Mouse (Mus musculus): ENCODE measurements at regions not wholly inside any gene's neighbourhood (a gene's known extent, or its start where the extent isn't known, plus 50 kb on each side); places are given as distances from the start of the nearest gene placed in this dataset.

DNA sequence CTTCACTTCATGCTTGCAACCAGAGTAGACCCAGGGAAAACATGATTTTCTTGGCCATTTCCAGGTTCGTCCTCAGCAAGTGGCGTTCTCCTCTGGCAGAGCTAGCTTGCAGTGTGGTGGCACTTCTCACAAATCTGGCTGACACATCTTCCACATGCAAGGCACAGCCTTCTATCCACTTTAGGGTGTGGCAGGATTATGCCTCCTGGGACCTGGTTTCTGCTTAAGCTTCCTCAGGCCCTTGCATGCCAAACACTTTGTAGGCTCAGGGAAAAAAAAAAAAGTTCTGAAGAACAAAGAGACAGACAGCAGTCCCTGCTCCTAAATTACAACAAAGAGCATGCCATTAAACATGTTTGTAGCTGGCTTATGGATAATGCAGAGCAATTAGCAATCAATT lies 605.6 kb upstream of the Mpdz start:
- 81% methylated on average over 2 of the region's 2 CpGs for WGBS
- no peak for DNase-seq (ENCODE audit: low spot score)

DNA sequence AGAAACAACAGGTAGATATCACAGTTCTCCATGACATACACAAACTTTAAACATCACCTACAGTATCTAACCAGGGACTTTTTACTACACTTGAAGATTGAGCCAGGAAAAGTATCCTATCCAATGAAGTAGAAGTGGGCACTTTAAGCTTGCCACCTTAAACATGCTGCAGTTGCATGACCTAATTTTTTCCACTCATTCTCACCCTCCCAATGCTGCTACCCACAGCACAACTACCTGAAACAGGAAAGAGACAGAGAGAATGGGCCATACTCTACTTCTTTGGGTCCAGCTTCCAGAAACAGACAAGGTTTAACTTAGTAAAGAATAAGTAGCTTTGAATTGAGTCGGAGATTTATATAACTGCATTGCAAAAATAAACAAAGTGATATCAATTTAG lies 594.9 kb upstream of the Mpdz start:
- no peak for DNase-seq (ENCODE audit: low spot score)
- Histone ChIP-seq H3K4me1 (ENCODE audit: control insufficient read depth, insufficient read depth, low read length) (no peaks in the 10 kb centered on the region), H3K36me3 (ENCODE audit: control insufficient read depth, insufficient read depth, low read length) (no peaks in the 10 kb centered on the region), H3K27ac (replicated peaks; ENCODE audit: low read depth, low read length) (no peak overlapping the region), H3K4me2 (ENCODE audit: low read depth, severe bottlenecking) (no peak overlapping the region), H3K27me3 (ENCODE audit: control insufficient read depth, insufficient read depth, low read length) (no peaks in the 10 kb centered on the region), H3K9ac (ENCODE audit: low read length) (no peak overlapping the region), H3K9me3 (ENCODE audit: control insufficient read depth, low read length) (no peaks in the 10 kb centered on the region), H3K4me3 (ENCODE audit: low read depth, low read length) (no peak overlapping the region)
- 88% methylated on average over 1 of the region's 1 CpGs for WGBS
- no peak for ATAC-seq (ENCODE audit: insufficient number of reproducible peaks, low FRiP score, low TSS enrichment, low read depth)

More for the DNA sequence above, 605.6 kb upstream of the Mpdz start:
- H3K27me3 ChIP-seq (ENCODE audit: control insufficient read depth, insufficient read depth, low read length) = no peaks in the 10 kb centered on the region
- H3K36me3 ChIP-seq (ENCODE audit: control insufficient read depth, insufficient read depth, low read length) = no peaks in the 10 kb centered on the region
- H3K9ac ChIP-seq (ENCODE audit: low read length) = no peak overlapping the region
- no peak for ATAC-seq (ENCODE audit: insufficient number of reproducible peaks, low FRiP score, low TSS enrichment, low read depth)
- no peaks in the 10 kb centered on the region for H3K4me1 ChIP-seq (ENCODE audit: control insufficient read depth, insufficient read depth, low read length)
- H3K9me3 ChIP-seq (ENCODE audit: control insufficient read depth, low read length) = no peaks in the 10 kb centered on the region
- H3K4me2 ChIP-seq (ENCODE audit: low read depth, severe bottlenecking) = no peak overlapping the region
- H3K27ac ChIP-seq (replicated peaks; ENCODE audit: low read depth, low read length) = no peak overlapping the region
- no peak overlapping the region for H3K4me3 ChIP-seq (ENCODE audit: low read depth, low read length)

DNA sequence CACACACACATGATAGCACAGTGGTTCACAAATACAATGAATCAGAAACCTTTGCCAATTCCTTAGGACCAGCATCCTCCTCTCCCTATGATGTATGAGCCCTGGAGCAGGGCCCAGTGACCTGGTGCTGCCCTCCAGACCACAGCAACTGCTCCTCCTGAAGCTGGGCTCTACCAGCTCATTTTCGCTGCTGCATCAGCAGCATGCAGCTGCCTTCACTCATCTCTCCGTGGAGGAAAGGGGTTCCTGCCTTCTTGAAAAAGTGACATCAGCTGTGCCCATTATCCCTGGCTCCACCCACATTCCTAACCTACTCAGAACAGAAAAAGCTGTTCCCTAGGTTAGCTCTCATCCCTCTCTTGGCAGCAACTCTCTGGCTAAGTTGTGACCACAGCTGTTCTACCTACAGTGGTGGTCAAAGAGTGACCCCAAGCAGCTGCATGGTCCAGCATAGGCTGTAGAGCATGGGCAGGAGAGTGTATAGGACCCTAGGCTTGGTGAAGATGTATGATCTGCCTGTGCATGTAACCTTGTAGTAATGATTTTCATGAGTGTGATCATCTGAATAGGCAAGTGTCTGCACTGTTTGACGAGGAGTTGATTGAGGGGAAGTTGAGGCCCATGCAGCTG lies 592.6 kb upstream of the Mpdz start:
- Histone ChIP-seq H3K36me3 (ENCODE audit: control insufficient read depth, insufficient read depth, low read length) (no peaks in the 10 kb centered on the region), H3K9ac (ENCODE audit: low read length) (no peak overlapping the region), H3K27ac (replicated peaks; ENCODE audit: low read depth, low read length) (no peak overlapping the region), H3K9me3 (ENCODE audit: control insufficient read depth, low read length) (no peaks in the 10 kb centered on the region), H3K4me1 (ENCODE audit: control insufficient read depth, insufficient read depth, low read length) (no peaks in the 10 kb centered on the region), H3K4me2 (ENCODE audit: low read depth, severe bottlenecking) (no peak overlapping the region), H3K27me3 (ENCODE audit: control insufficient read depth, insufficient read depth, low read length) (no peaks in the 10 kb centered on the region), H3K4me3 (ENCODE audit: low read depth, low read length) (no peak overlapping the region)
- DNase-seq (ENCODE audit: low spot score) (peak; percentile 27), ATAC-seq (ENCODE audit: insufficient number of reproducible peaks, low FRiP score, low TSS enrichment, low read depth) (no peak; the same call in 1 of the 2 replicates)
- WGBS = 52% methylated on average over 3 of the region's 3 CpGs

DNA sequence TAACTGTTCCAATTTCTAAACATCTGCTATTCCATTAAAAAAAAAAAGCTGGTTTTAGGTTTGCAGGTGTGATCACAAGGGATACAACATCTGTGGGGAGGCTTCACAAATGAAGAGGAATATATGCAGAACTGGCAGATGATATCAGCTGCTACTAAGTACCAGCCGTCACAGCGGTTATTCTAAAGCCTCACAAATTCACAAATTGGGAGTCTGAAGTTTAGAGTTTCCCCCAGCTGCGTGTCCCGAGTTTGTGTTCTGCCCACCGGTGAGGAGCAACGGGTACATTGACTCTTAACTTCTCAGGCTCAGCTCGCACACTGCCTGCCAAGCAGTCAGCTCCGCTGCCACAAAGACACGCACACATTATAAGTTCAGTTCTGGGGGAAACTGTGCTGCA lies 586.6 kb upstream of the Mpdz start:
- Histone ChIP-seq H3K27me3 (ENCODE audit: control insufficient read depth, insufficient read depth, low read length) (no peaks in the 10 kb centered on the region), H3K4me2 (ENCODE audit: low read depth, severe bottlenecking) (no peak overlapping the region), H3K9ac (ENCODE audit: low read length) (no peak overlapping the region), H3K36me3 (ENCODE audit: control insufficient read depth, insufficient read depth, low read length) (no peaks in the 10 kb centered on the region), H3K27ac (replicated peaks; ENCODE audit: low read depth, low read length) (no peak overlapping the region), H3K4me1 (ENCODE audit: control insufficient read depth, insufficient read depth, low read length) (no peaks in the 10 kb centered on the region), H3K9me3 (ENCODE audit: control insufficient read depth, low read length) (no peaks in the 10 kb centered on the region), H3K4me3 (ENCODE audit: low read depth, low read length) (no peak overlapping the region)
- ATAC-seq (ENCODE audit: insufficient number of reproducible peaks, low FRiP score, low TSS enrichment, low read depth) (no peak), DNase-seq (ENCODE audit: low spot score) (peak; percentile 18)
- WGBS = 88% methylated on average over 9 of the region's 9 CpGs

DNA sequence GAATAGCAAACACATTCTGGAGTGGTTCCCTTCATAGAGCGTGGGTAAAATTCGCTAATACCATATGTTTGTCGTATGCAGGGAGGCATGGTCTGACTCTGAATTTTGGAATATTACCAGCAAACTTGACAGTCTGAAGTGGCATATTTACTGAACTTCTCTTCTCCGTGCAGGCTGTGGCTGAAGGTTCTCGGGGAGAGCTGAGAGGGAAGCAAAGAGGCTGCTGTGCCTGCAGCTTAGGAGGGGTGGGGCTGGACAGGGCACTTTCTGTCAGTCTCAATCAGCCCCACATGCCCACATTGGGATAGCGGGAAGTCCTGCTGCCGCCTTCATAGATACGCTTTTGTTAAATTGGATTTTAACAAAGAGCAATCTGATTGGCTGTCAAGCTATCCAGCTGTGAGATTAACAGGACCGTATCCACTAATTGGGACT lies 584.8 kb upstream of the Mpdz start:
- Histone ChIP-seq H3K4me3 (ENCODE audit: low read depth, low read length) (no peak overlapping the region), H3K27me3 (ENCODE audit: control insufficient read depth, insufficient read depth, low read length) (no peaks in the 10 kb centered on the region), H3K4me2 (ENCODE audit: low read depth, severe bottlenecking) (no peak overlapping the region), H3K9me3 (ENCODE audit: control insufficient read depth, low read length) (no peaks in the 10 kb centered on the region), H3K36me3 (ENCODE audit: control insufficient read depth, insufficient read depth, low read length) (no peaks in the 10 kb centered on the region), H3K27ac (replicated peaks; ENCODE audit: low read depth, low read length) (no peak overlapping the region), H3K4me1 (ENCODE audit: control insufficient read depth, insufficient read depth, low read length) (no peaks in the 10 kb centered on the region), H3K9ac (ENCODE audit: low read length) (no peak overlapping the region)
- WGBS = 47% methylated on average over 9 of the region's 9 CpGs
- ATAC-seq (ENCODE audit: insufficient number of reproducible peaks, low FRiP score, low TSS enrichment, low read depth) (no peak), DNase-seq (ENCODE audit: low spot score) (peak; percentile 24)

DNA sequence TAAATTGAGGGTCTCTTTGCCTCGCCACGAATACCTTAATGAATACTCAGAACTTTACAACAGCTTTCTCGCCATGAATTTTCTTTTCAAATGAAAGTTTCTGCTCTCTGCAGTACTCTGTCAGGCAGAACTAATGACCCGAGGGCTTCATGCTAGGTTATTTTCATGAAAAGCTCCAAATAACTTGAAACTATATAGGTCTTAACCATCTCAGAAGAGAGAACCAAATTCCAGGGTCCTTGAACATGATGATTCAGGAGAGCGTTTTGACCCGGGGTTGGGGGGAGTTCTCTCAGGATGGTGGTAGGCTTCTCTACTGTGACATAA lies 558.8 kb upstream of the Mpdz start:
- no peak overlapping the region for H3K4me3 ChIP-seq (ENCODE audit: low read depth, low read length)
- H3K9me3 ChIP-seq (ENCODE audit: control insufficient read depth, low read length) = no peaks in the 10 kb centered on the region
- H3K4me1 ChIP-seq (ENCODE audit: control insufficient read depth, insufficient read depth, low read length) = 0 out of 2 replicates have a peak, but pooled peaks cover 2% of the 10 kb centered on the region
- no peak overlapping the region for H3K27ac ChIP-seq (replicated peaks; ENCODE audit: low read depth, low read length)
- DNase-seq (ENCODE audit: low spot score) (no peak), ATAC-seq (ENCODE audit: insufficient number of reproducible peaks, low FRiP score, low TSS enrichment, low read depth) (no peak)
- WGBS = 84% methylated on average over 6 of the region's 6 CpGs
- no peak overlapping the region for H3K4me2 ChIP-seq (ENCODE audit: low read depth, severe bottlenecking)
- H3K36me3 ChIP-seq (ENCODE audit: control insufficient read depth, insufficient read depth, low read length) = no peaks in the 10 kb centered on the region
- H3K9ac ChIP-seq (ENCODE audit: low read length) = no peak overlapping the region
- H3K27me3 ChIP-seq (ENCODE audit: control insufficient read depth, insufficient read depth, low read length) = no peaks in the 10 kb centered on the region

DNA sequence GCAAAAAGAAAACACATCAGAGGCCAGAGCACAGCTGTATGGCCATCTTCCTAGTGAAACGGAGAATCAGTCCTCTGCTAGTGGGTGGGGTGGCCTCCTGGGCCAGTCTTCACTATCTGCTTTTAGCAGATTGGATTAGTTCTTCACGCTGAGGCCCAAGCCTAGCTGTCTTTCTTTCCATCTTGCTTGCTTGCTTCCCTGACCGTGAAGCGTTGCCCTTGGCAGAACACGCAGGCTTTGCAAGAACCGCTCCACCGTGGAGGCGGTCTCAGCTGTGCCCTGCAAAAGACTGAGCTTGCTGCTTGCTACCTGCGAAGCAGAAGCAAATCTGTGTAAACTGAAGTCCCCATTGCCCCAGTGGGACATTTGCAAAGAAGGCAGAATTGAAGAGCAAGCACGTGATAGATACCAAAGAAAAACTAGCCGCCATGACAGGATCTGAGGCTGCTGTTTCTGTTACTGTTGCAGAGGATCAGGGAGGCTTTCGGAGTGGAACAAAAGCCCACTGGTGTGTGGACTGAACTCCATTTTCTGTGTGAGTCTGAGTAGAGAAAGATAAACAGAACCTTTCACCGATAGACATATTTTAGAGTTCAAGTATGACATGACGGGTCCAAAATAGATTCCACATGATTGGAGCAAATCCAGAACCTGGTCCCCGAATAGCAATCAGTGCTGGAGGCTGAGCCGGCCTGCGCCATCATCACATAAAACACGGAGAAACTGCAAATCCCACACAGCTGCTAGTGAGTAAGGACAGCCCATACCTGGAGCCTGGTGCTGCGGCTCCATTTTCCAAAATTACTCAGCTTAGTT lies 558.2 kb upstream of the Mpdz start:
- Histone ChIP-seq H3K9me3 (ENCODE audit: control insufficient read depth, low read length) (no peaks in the 10 kb centered on the region), H3K27ac (replicated peaks; ENCODE audit: low read depth, low read length) (no peak overlapping the region), H3K27me3 (ENCODE audit: control insufficient read depth, insufficient read depth, low read length) (no peaks in the 10 kb centered on the region), H3K4me3 (ENCODE audit: low read depth, low read length) (no peak overlapping the region), H3K4me2 (ENCODE audit: low read depth, severe bottlenecking) (no peak overlapping the region), H3K4me1 (ENCODE audit: control insufficient read depth, insufficient read depth, low read length) (0 out of 2 replicates have a peak, but pooled peaks cover 2% of the 10 kb centered on the region), H3K9ac (ENCODE audit: low read length) (no peak overlapping the region), H3K36me3 (ENCODE audit: control insufficient read depth, insufficient read depth, low read length) (no peaks in the 10 kb centered on the region)
- ATAC-seq (ENCODE audit: insufficient number of reproducible peaks, low FRiP score, low TSS enrichment, low read depth) = no peak
- DNase-seq (ENCODE audit: low spot score) = peak; percentile 21
- 84% methylated on average over 19 of the region's 19 CpGs for WGBS

DNA sequence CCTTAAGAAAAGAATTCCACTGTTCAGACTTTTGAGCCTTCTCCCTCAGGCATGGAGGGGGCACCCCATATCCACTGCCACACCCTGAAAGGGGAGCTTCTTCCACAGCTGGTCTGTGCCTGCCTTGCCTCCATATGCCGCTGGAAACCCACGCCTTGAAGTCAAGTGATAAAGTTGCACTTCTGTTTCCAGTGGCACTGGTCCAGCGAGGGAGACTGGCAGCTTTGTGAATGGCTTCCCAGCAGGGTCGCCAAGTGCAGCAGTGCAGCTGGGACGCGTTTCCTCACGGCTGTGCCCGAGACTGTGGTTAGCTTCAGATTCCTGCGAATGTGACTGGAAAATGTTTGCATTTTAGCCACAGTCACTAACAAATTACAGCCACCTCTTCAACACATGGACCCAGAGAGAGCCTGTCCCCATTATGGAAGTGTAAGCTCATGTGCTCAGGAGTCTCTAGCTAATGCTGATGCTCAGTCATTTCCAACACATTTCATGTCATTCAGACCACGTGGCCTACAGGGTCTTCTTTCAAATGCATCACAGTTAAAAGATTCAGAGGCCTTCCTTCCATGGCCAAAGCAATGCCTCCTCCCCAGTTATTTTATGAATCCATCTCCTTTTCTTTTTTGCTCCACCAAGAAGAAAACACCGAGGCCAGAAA lies 557.2 kb upstream of the Mpdz start:
- Histone ChIP-seq H3K36me3 (ENCODE audit: control insufficient read depth, insufficient read depth, low read length) (no peaks in the 10 kb centered on the region), H3K27me3 (ENCODE audit: control insufficient read depth, insufficient read depth, low read length) (no peaks in the 10 kb centered on the region), H3K9ac (ENCODE audit: low read length) (no peak overlapping the region), H3K27ac (replicated peaks; ENCODE audit: low read depth, low read length) (no peak overlapping the region), H3K4me3 (ENCODE audit: low read depth, low read length) (no peak overlapping the region), H3K9me3 (ENCODE audit: control insufficient read depth, low read length) (no peaks in the 10 kb centered on the region), H3K4me2 (ENCODE audit: low read depth, severe bottlenecking) (no peak overlapping the region), H3K4me1 (ENCODE audit: control insufficient read depth, insufficient read depth, low read length) (0 out of 2 replicates have a peak, but pooled peaks cover 2% of the 10 kb centered on the region)
- 41% methylated on average over 11 of the region's 11 CpGs for whole genome bisulfite sequencing
- DNase-seq (ENCODE audit: low spot score) (peak; percentile 47), ATAC-seq (ENCODE audit: insufficient number of reproducible peaks, low FRiP score, low TSS enrichment, low read depth) (no peak)

Measured in limb, embryonic 11.5 days (tissue).